Mouse (Mus musculus) thymus, postnatal 4 days (tissue): ENCODE results near the gene Cdk20.

Experiments used
- DNase-seq: peaks from one replicate; pipeline ENCODE4 v3.0.0; 2021

Gene Cdk20

DNA sequence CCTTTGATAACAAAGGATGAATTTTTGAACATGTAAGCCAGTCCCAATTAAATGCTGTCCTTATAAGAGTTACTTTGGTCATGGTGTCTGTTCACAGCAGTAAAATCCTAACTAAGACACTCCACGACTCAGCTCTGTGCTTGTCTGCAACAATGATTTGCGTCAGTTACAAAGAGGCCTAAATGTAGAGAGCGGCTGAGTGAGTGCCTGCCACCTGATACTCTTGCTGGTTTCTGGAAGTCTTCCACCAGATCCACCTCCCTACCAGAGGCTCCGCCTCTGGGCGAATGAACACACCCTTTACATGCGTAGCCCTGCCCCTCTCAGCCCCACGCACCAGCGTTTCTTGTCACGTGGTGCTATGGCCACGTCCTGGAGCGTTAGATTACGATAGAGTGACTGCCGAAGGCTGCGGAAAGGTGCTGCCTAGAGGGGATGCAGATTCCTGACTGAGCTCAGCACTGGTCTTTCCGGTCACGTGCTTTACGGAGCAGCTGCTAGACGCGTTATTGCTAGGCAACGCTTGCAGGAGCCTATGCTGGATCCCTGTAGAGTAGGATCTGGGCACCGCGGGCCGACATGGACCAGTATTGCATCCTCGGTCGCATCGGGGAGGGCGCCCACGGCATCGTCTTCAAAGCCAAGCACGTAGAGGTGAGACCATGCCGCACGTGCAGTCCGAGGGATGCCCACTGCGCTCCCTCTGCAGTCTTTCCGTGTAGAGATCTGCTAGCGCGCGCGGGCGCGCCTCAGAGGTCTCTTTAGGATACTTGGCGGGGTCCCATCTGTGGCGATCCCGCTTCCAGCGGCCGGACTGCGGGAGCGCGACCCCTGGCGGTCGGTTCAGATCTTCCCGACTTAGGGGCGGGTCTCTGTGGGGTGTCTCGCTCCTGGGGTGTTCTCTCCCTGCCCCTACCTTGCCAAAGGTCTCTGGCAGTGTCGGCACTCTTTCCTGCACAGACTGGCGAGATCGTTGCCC is at the start of gene Cdk20:
Cdk20 (plus strand) TSS at position 298 of the 979 bp plus-strand sequence.
- peak; percentile 88 for DNase-seq

DNA sequence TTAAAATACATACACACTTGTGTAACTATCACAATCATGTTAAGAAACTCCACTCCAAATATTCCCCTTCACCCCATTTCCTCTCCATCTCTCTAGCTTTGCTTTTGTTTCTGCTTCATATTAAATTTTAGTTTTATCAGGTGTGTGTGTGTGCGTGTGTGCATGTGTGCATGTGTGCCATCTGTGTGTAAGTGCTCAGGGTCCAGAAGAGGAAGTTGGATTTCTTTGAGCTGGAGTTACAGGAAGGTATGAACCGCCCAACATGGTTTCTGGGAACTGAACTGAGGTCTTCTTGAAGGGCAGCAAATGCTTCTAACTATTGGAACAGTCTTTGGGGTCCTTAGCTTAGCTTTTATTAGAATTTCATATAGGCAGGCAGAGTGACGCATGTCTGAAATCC is 47.2 kb upstream of the Cdk20 start:
- DNase-seq: no peak

DNA sequence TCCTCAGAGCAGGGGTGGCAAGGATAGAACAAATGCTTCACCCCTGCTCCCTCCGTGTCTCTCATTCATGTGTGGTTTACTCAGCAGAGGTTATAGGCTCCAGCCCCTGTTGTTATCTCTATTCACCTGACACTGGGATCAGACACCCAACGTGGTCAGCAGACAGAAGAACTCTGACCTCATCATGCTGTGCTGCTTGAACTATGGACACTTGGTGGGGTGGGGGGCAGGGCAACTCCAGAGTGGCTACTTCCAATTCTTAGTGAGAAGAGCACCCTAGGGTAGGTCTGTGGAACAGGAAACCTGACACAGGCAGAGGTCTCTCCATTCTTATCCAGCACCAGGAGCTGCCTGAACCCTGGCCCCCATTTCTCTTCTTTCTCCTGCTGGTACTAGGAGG is 46.1 kb upstream of the Cdk20 start:
- no peak for DNase-seq

GRCm38 (mm10) chr13:64388415-64388814 is 43.7 kb upstream of the Cdk20 start:
- DNase-seq: no peak

- DNase-seq: no peak
Measured at GRCm38 (mm10) chr13:64396979-64397378, 35.1 kb upstream of the Cdk20 start.

DNA sequence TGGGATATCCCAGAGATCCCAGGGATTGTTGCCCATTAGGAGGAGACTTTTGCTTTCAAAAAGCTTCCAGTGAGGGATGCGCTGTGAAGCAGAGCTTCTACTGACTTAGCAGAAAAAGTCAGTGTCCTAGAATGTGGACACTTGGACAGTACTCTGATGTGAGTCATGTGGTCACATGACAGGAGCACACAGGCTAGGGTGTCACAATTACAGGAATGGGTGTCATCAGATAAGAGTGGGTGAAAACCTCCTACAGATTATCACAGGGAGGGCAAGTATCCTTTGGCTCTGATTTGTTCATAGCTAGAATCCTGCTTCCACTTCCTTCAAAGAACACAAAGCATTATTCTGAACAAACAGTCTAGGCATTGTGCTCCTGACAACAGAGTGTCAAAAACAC is 34.0 kb upstream of the Cdk20 start:
- DNase-seq: no peak

GRCm38 (mm10) chr13:64399906-64400305 is 32.2 kb upstream of the Cdk20 start:
- no peak for DNase-seq

GRCm38 (mm10) chr13:64400801-64401361 is 31.2 kb upstream of the Cdk20 start:
- DNase-seq: no peak

GRCm38 (mm10) chr13:64402006-64402405 is 30.1 kb upstream of the Cdk20 start:
- no peak for DNase-seq

- DNase-seq: no peak
Measured at GRCm38 (mm10) chr13:64402504-64402949, 29.6 kb upstream of the Cdk20 start.

GRCm38 (mm10) chr13:64402951-64403460 is 29.1 kb upstream of the Cdk20 start:
- DNase-seq: no peak

DNA sequence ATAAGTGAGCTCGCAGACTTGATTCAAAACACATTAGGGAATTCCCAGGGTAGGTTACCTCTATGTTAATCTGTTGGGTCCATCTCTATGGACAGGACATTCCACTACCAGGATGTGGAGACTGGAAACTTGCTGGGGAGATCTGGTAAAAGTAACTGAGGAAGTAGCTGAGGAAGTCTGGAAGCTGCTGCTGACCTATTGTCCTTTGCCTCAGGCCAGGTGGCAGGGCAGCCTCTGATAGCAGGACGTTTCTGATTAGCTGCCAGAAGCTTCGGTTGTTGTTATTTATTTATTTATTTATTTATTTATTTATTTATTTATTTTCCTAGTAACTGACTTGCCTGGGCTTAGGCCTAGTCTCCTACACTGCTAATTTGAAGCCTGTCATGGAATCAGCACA is 28.6 kb upstream of the Cdk20 start:
- no peak for DNase-seq

DNA sequence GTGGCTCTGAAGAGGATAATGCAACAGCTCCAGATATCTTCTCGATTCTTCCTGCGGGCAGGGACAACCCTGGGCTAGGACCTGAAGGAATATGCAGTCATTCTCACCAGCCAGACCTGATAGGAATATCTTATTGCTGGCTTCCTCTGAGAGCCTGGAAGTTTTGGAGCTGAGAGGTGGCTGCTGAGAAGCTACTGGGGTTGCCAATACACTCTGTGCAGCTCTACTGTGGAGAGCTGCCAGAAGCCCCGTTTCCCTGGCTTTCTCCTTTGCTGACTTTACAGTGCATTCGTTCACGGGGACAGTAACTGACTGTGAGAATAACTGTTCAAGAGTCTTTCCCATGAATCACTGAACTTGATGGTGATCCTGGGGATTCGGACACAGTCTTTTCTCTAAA is 26.6 kb upstream of the Cdk20 start:
- no peak for DNase-seq

DNA sequence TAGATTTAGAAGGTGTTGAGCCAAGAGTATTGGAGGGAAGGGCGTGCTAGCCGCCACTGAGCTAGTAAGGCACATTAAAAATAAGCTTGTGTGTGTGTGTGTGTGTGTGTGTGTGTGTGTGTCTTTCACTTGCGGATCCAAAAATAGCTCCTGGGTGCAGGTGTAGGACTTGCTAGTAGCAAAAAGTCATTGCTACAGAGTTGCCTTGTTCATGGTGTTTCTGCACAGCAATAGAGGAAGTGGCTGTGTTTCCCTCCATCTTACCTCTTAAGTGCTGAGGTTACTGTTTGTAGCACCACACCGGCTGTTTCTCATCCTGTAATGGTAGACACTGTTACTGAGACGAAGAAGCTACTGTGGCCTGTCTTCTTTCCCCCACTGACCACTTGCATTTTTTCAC is 24.1 kb upstream of the Cdk20 start:
- DNase-seq: peak; percentile 54

DNA sequence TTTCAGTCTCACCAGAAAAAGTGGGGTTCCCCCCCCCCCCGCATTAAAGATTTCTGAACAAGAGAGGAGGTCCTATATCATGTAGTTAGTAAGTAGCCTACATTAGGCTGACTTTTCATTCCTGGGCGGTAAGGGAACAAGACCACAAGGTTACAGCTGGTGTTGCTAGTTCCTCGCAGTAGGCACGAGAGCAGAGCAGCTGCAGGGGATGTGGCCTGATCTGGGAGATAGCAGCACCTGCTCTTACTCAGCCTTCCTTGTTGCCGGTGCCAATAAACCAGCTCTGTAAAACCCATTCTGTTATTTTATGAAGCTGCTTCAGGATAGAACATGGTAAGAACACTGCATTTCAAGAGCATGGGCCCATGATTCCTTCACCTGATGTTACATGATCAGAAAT is 21.5 kb upstream of the Cdk20 start:
- peak; percentile 64 for DNase-seq

DNA sequence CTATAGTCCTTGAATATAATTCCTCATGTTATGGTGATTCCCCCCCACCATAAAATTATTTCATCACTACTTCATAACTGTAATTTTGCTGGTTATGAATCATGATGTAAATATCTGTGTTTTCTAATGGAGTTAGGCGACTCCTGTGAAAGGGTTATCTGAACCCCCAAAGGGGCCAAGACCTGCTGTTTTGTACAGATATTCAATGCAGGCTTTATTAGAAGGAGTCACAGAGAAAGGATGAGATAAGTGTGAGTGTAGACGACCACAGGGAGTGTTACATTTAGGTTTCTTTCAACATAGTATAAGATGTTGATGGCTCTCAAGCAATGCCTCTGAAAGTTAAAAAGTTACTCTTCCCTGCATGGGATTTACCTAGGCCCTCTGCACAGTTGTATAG is 20.8 kb upstream of the Cdk20 start:
- DNase-seq: no peak

- DNase-seq: no peak
Measured at GRCm38 (mm10) chr13:64412752-64413257, 19.3 kb upstream of the Cdk20 start.

GRCm38 (mm10) chr13:64415659-64416058 is 16.5 kb upstream of the Cdk20 start:
- no peak for DNase-seq

DNA sequence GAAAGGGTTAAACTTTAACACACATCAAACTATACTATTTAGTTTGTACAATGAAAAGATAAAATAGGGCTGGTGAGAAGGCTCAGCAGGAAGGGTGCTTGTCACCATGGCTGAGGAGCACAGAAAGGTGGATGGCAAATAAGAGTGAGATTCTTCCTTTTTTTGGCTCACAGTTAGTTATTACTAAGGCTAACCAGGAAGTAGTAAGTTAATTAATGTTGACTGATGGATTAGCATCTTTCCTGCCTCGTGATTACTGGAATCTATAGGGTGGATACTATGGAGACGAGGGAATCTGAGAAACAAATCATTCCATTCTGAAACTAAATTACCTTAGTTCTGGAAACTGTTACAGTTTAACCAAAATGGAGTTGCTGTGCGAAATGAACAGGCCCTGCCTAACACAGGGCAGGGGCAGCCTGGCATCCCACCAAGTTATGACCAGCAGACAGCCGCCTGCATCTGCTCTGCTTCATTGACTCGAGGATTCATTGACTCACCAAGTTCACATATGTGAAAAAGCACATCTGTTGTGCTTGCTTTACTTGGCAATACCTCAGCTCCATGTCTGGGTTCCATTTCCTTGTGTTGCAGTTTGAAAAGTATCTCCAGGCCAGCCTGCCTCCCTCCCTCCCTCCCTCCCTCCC is 15.0 kb upstream of the Cdk20 start:
- no peak for DNase-seq

- no peak for DNase-seq
Measured at GRCm38 (mm10) chr13:64420847-64421246, 11.3 kb upstream of the Cdk20 start.

DNA sequence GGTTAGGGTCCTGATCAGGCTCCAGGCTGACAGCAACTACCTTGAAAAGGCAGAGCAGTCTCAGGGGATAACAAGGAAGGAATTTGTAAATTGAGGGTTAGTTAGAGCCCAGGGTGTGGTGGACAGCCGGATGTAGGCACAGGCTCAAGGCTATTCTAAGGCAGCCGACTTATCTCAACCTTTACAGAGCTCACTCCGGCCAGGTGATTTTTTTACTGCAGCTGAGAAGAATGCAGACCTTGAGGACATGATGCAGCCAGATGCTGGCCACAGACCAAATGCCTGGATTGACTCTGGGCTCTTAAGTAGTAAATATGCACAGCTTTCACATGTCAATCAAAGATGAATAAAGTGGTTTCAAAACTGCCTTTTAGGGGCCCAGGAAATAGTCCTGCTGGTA is 10.7 kb upstream of the Cdk20 start:
- no peak for DNase-seq

- DNase-seq: no peak
Measured at GRCm38 (mm10) chr13:64421952-64422606, 10.0 kb upstream of the Cdk20 start.

- no peak for DNase-seq
Measured at GRCm38 (mm10) chr13:64422607-64422957, 9.5 kb upstream of the Cdk20 start.
